Mouse (Mus musculus): ENCODE measurements around the gene Gm5426. TPM values are rescaled to one million over a fixed set of nuclear protein-coding genes. Genes with fewer than 3 reads are reported as not detected.

Gene Gm5426
- polyA plus RNA-seq, 1 experiment = not detected

- H3K9me3 ChIP-seq (replicated peaks; ENCODE audit: control insufficient read depth, insufficient read depth, low read length, poor library complexity, severe bottlenecking) = peaks cover 11% of the 10 kb centered on the region
- H3K9ac ChIP-seq (ENCODE audit: low read depth, poor library complexity, severe bottlenecking) = no peak overlapping the region
- TF ChIP-seq POLR2A (IDR thresholded peaks at IDR 0.05; ENCODE audit: insufficient read depth, low read length) = no peak
- TF ChIP-seq CTCF (IDR thresholded peaks at IDR 0.05; ENCODE audit: low read depth, low read length) = no peak
- TF ChIP-seq EP300 (IDR thresholded peaks at IDR 0.05; ENCODE audit: insufficient read depth, low read depth, low read length) = no peak
- no peaks in the 10 kb centered on the region for H3K36me3 ChIP-seq (ENCODE audit: control insufficient read depth, insufficient read depth, low read length, poor library complexity, severe bottlenecking)
- H3K27ac ChIP-seq (ENCODE audit: insufficient read depth, low read length) = no peak overlapping the region
- no peaks in the 10 kb centered on the region for H3K4me1 ChIP-seq (ENCODE audit: control insufficient read depth, insufficient read depth, low read length)
- no peak overlapping the region for H3K4me3 ChIP-seq (ENCODE audit: low read depth, low read length)
- no peaks in the 10 kb centered on the region for H3K27me3 ChIP-seq (ENCODE audit: control insufficient read depth, insufficient read depth, low read length, poor library complexity, severe bottlenecking)
These were observed 28.9 kb downstream of the Gm5426 start for GRCm38 (mm10) chr10:96165260-96165659.

- H3K9me3 ChIP-seq (replicated peaks; ENCODE audit: control insufficient read depth, insufficient read depth, low read length, poor library complexity, severe bottlenecking) = no peaks in the 10 kb centered on the region
- TF ChIP-seq CTCF (IDR thresholded peaks at IDR 0.05; ENCODE audit: low read depth, low read length) (no peak), POLR2A (IDR thresholded peaks at IDR 0.05; ENCODE audit: insufficient read depth, low read length) (no peak), EP300 (IDR thresholded peaks at IDR 0.05; ENCODE audit: insufficient read depth, low read depth, low read length) (no peak)
- H3K4me1 ChIP-seq (ENCODE audit: control insufficient read depth, insufficient read depth, low read length) = no peaks in the 10 kb centered on the region
- H3K27ac ChIP-seq (ENCODE audit: insufficient read depth, low read length) = no peak overlapping the region
- H3K27me3 ChIP-seq (ENCODE audit: control insufficient read depth, insufficient read depth, low read length, poor library complexity, severe bottlenecking) = no peaks in the 10 kb centered on the region
- no peak overlapping the region for H3K9ac ChIP-seq (ENCODE audit: low read depth, poor library complexity, severe bottlenecking)
- no peak overlapping the region for H3K4me3 ChIP-seq (ENCODE audit: low read depth, low read length)
- no peaks in the 10 kb centered on the region for H3K36me3 ChIP-seq (ENCODE audit: control insufficient read depth, insufficient read depth, low read length, poor library complexity, severe bottlenecking)
These were observed 32.6 kb downstream of the Gm5426 start for GRCm38 (mm10) chr10:96168998-96169397.

DNA sequence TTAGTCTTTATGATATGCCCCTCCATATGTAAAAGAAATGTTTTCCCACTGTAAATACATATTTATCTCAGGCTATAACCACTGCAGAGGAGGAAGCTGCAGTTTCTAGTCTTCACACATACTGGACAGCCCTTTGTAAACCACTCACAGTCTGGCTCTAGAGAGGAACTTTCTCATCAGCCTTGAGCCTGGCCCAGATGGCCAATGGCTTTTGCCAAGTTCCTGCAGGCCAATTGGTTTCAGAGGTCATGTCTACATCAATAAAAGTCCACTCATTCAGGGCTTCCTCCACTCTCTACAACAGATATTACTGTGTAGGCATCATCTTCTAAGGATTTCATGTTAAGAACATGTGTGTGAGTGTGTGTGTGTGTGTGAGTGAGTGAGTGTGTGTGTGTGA, 35.1 kb downstream of the Gm5426 start:
- TF ChIP-seq CTCF (IDR thresholded peaks at IDR 0.05; ENCODE audit: low read depth, low read length) (no peak), POLR2A (IDR thresholded peaks at IDR 0.05; ENCODE audit: insufficient read depth, low read length) (no peak), EP300 (IDR thresholded peaks at IDR 0.05; ENCODE audit: insufficient read depth, low read depth, low read length) (no peak)

DNA sequence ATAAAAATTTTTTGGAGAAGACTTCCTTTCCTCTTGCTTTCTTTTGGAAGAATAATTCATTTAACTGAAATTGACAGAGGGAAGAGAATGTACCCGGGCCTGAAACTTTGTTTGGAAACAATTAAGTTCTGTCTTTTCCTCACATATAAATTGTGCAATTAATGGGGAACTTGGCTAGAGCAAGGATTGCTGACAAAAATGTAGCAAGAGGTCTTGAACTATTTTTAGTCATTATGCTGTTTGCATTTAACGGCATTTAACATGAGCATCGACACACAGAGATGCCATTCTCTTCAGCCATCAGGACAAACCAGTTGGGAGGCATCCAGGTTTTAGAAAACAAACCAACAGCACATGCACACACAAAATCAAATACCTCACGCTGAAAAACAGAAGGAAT, 36.6 kb downstream of the Gm5426 start:
- Histone ChIP-seq H3K36me3 (ENCODE audit: control insufficient read depth, insufficient read depth, low read length, poor library complexity, severe bottlenecking) (no peaks in the 10 kb centered on the region), H3K27me3 (ENCODE audit: control insufficient read depth, insufficient read depth, low read length, poor library complexity, severe bottlenecking) (no peaks in the 10 kb centered on the region), H3K9me3 (replicated peaks; ENCODE audit: control insufficient read depth, insufficient read depth, low read length, poor library complexity, severe bottlenecking) (no peaks in the 10 kb centered on the region), H3K9ac (ENCODE audit: low read depth, poor library complexity, severe bottlenecking) (no peak overlapping the region), H3K4me1 (ENCODE audit: control insufficient read depth, insufficient read depth, low read length) (no peaks in the 10 kb centered on the region), H3K4me3 (ENCODE audit: low read depth, low read length) (no peak overlapping the region), H3K27ac (ENCODE audit: insufficient read depth, low read length) (no peak overlapping the region)
- TF ChIP-seq POLR2A (IDR thresholded peaks at IDR 0.05; ENCODE audit: insufficient read depth, low read length) = no peak
- no peak for TF ChIP-seq EP300 (IDR thresholded peaks at IDR 0.05; ENCODE audit: insufficient read depth, low read depth, low read length)
- TF ChIP-seq CTCF (IDR thresholded peaks at IDR 0.05; ENCODE audit: low read depth, low read length) = no peak

More for the DNA sequence above, 35.1 kb downstream of the Gm5426 start:
- Histone ChIP-seq H3K9me3 (replicated peaks; ENCODE audit: control insufficient read depth, insufficient read depth, low read length, poor library complexity, severe bottlenecking) (no peaks in the 10 kb centered on the region), H3K27me3 (ENCODE audit: control insufficient read depth, insufficient read depth, low read length, poor library complexity, severe bottlenecking) (no peaks in the 10 kb centered on the region), H3K27ac (ENCODE audit: insufficient read depth, low read length) (no peak overlapping the region), H3K4me3 (ENCODE audit: low read depth, low read length) (no peak overlapping the region), H3K9ac (ENCODE audit: low read depth, poor library complexity, severe bottlenecking) (no peak overlapping the region), H3K36me3 (ENCODE audit: control insufficient read depth, insufficient read depth, low read length, poor library complexity, severe bottlenecking) (no peaks in the 10 kb centered on the region), H3K4me1 (ENCODE audit: control insufficient read depth, insufficient read depth, low read length) (no peaks in the 10 kb centered on the region)

DNA sequence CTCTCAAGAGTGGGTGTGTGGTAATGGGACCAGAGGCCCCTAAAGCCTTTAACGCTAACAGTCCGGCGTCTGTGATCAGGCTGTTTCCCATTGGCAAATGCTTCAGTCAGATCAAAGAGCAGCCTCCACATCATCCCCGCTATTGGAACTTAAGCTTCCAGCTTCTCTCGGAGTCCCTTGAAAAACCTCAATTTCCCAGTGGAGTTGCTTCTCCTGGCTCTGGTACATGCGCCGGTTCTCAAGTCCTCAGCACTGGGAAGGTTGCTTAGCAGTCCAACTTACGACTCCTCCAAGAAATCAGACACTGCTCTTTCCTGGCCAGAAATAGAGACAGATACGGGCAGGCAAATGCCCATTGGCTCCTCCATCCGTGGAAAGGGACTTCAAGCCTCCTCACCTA, 37.4 kb downstream of the Gm5426 start:
- no peak for TF ChIP-seq POLR2A (IDR thresholded peaks at IDR 0.05; ENCODE audit: insufficient read depth, low read length)
- TF ChIP-seq EP300 (IDR thresholded peaks at IDR 0.05; ENCODE audit: insufficient read depth, low read depth, low read length) = no peak
- TF ChIP-seq CTCF (IDR thresholded peaks at IDR 0.05; ENCODE audit: low read depth, low read length) = no peak
- Histone ChIP-seq H3K36me3 (ENCODE audit: control insufficient read depth, insufficient read depth, low read length, poor library complexity, severe bottlenecking) (no peaks in the 10 kb centered on the region), H3K9me3 (replicated peaks; ENCODE audit: control insufficient read depth, insufficient read depth, low read length, poor library complexity, severe bottlenecking) (no peaks in the 10 kb centered on the region), H3K9ac (ENCODE audit: low read depth, poor library complexity, severe bottlenecking) (no peak overlapping the region), H3K4me3 (ENCODE audit: low read depth, low read length) (no peak overlapping the region), H3K27me3 (ENCODE audit: control insufficient read depth, insufficient read depth, low read length, poor library complexity, severe bottlenecking) (no peaks in the 10 kb centered on the region), H3K4me1 (ENCODE audit: control insufficient read depth, insufficient read depth, low read length) (no peaks in the 10 kb centered on the region), H3K27ac (ENCODE audit: insufficient read depth, low read length) (no peak overlapping the region)

GRCm38 (mm10) chr10:96176916-96177315, 40.5 kb downstream of the Gm5426 start:
- H3K9ac ChIP-seq (ENCODE audit: low read depth, poor library complexity, severe bottlenecking) = no peak overlapping the region
- no peaks in the 10 kb centered on the region for H3K4me1 ChIP-seq (ENCODE audit: control insufficient read depth, insufficient read depth, low read length)
- no peaks in the 10 kb centered on the region for H3K36me3 ChIP-seq (ENCODE audit: control insufficient read depth, insufficient read depth, low read length, poor library complexity, severe bottlenecking)
- no peak overlapping the region for H3K27ac ChIP-seq (ENCODE audit: insufficient read depth, low read length)
- no peaks in the 10 kb centered on the region for H3K27me3 ChIP-seq (ENCODE audit: control insufficient read depth, insufficient read depth, low read length, poor library complexity, severe bottlenecking)
- H3K9me3 ChIP-seq (replicated peaks; ENCODE audit: control insufficient read depth, insufficient read depth, low read length, poor library complexity, severe bottlenecking) = no peaks in the 10 kb centered on the region
- TF ChIP-seq EP300 (IDR thresholded peaks at IDR 0.05; ENCODE audit: insufficient read depth, low read depth, low read length) (no peak), CTCF (IDR thresholded peaks at IDR 0.05; ENCODE audit: low read depth, low read length) (no peak)
- no peak overlapping the region for H3K4me3 ChIP-seq (ENCODE audit: low read depth, low read length)
